Mouse (Mus musculus) telencephalon, adult 2 months (tissue): ENCODE results near the gene Paqr6.
"Not testable (repeated sequence)": the region's sequence is repeated elsewhere in the genome, so short reads cannot be mapped to it uniquely, and the experiment has no call there.

ENCODE experiments used
- DNase-seq: peaks from one replicate; pipeline ENCODE4 v3.0.0-alpha.2; 2011; ENCODE audit warnings: low read depth, low spot score

The Paqr6 gene

GRCm38 (mm10) chr3:88366830-88367428 is 2.5 kb downstream of the Paqr6 start:
- not testable (repeated sequence) for DNase-seq

- DNase-seq: not testable (repeated sequence)
These were observed 3.1 kb downstream of the Paqr6 start for GRCm38 (mm10) chr3:88367517-88367916.

GRCm38 (mm10) chr3:88368511-88368910 is 4.1 kb downstream of the Paqr6 start:
- not testable (repeated sequence) for DNase-seq

GRCm38 (mm10) chr3:88372643-88373042 is 8.3 kb downstream of the Paqr6 start, which contains the start of gene Bglap3:
Bglap3 (minus strand) TSS chr3:88372743.
- not testable (repeated sequence) for DNase-seq

GRCm38 (mm10) chr3:88375750-88376626 is 11.6 kb downstream of the Paqr6 start:
- not testable (repeated sequence) for DNase-seq

- DNase-seq: not testable (repeated sequence)
These were observed 12.3 kb downstream of the Paqr6 start for GRCm38 (mm10) chr3:88376644-88377043.

- not testable (repeated sequence) for DNase-seq
These were observed 14.2 kb downstream of the Paqr6 start, which contains the start of gene Bglap2 for GRCm38 (mm10) chr3:88378599-88378998. Bglap2 (minus strand) TSS chr3:88378699.

- not testable (repeated sequence) for DNase-seq
These were observed 17.3 kb downstream of the Paqr6 start for GRCm38 (mm10) chr3:88381389-88382315.

GRCm38 (mm10) chr3:88382383-88382782 is 18.0 kb downstream of the Paqr6 start:
- not testable (repeated sequence) for DNase-seq

GRCm38 (mm10) chr3:88384364-88384763 is 20.0 kb downstream of the Paqr6 start, which contains the start of gene Bglap:
Bglap (minus strand) TSS chr3:88384464.
- no peak for DNase-seq

- DNase-seq: no peak
These were observed 29.5 kb downstream of the Paqr6 start for GRCm38 (mm10) chr3:88393776-88394375.

GRCm38 (mm10) chr3:88395288-88395687 is 30.9 kb downstream of the Paqr6 start:
- DNase-seq: no peak

GRCm38 (mm10) chr3:88395742-88396141 is 31.4 kb downstream of the Paqr6 start:
- DNase-seq: no peak

GRCm38 (mm10) chr3:88398666-88399065 is 34.3 kb downstream of the Paqr6 start:
- DNase-seq: no peak

GRCm38 (mm10) chr3:88403522-88404230 is 39.3 kb downstream of the Paqr6 start:
- no peak for DNase-seq

GRCm38 (mm10) chr3:88407090-88407489 is 42.7 kb downstream of the Paqr6 start:
- DNase-seq: peak; percentile 88

GRCm38 (mm10) chr3:88407529-88407928 is 43.1 kb downstream of the Paqr6 start:
- DNase-seq: no peak

- DNase-seq: no peak
These were observed 44.6 kb downstream of the Paqr6 start for GRCm38 (mm10) chr3:88408953-88409352.

GRCm38 (mm10) chr3:88409741-88410644 is 45.6 kb downstream of the Paqr6 start, which contains the start of gene Pmf1:
Pmf1 (minus strand) TSS chr3:88410331.
- DNase-seq: peak; percentile 89
